Mouse (Mus musculus): ENCODE results near the gene U2af1. TPM values are rescaled to one million over a fixed set of nuclear protein-coding genes. Genes with fewer than 3 reads are reported as not detected.
A peak's percentile ranks its signal among the peaks of the same experiment; 100 is the strongest.

The U2af1 gene
- polyA plus RNA-seq, 1 experiment from 2014 or later = 234 TPM

- Histone ChIP-seq H3K27me3 (no peaks in the 10 kb centered on the region), H3K9me3 (no peaks in the 10 kb centered on the region), H3K4me2 (peak overlapping the region; percentile 80), H3K27ac (no peak overlapping the region), H3K9ac (peak overlapping the region; percentile 94), H3K4me1 (replicated peaks) (peaks cover 24% of the 10 kb centered on the region), H3K36me3 (peaks cover 35% of the 10 kb centered on the region), H3K4me3 (peak overlapping the region; percentile 74)
- 57% methylated on average over 12 of the region's 12 CpGs for WGBS
- ATAC-seq (ENCODE audit: low FRiP score) = no peak
Measured at GRCm38 (mm10) chr17:31657141-31657983, 1.3 kb downstream of the U2af1 start.

GRCm38 (mm10) chr17:31656682-31657081 lies 2.0 kb downstream of the U2af1 start:
- H3K4me3 ChIP-seq = no peak overlapping the region
- H3K4me1 ChIP-seq (replicated peaks) = peaks cover 24% of the 10 kb centered on the region
- H3K27ac ChIP-seq = no peak overlapping the region
- WGBS = 89% methylated on average over 5 of the region's 5 CpGs
- no peak overlapping the region for H3K9ac ChIP-seq
- no peaks in the 10 kb centered on the region for H3K9me3 ChIP-seq
- H3K4me2 ChIP-seq = peak overlapping the region; percentile 80; the same call in 1 of the 2 replicates
- ATAC-seq (ENCODE audit: low FRiP score) = no peak
- H3K27me3 ChIP-seq = no peaks in the 10 kb centered on the region
- peaks cover 42% of the 10 kb centered on the region for H3K36me3 ChIP-seq

GRCm38 (mm10) chr17:31655366-31655765 lies 3.3 kb downstream of the U2af1 start:
- H3K4me3 ChIP-seq = no peak overlapping the region
- ATAC-seq (ENCODE audit: low FRiP score) = no peak
- 85% methylated on average over 4 of the region's 4 CpGs for WGBS
- H3K4me2 ChIP-seq = no peak overlapping the region
- H3K36me3 ChIP-seq = peaks cover 55% of the 10 kb centered on the region
- peaks cover 24% of the 10 kb centered on the region for H3K4me1 ChIP-seq (replicated peaks)
- no peaks in the 10 kb centered on the region for H3K27me3 ChIP-seq
- no peak overlapping the region for H3K9ac ChIP-seq
- H3K27ac ChIP-seq = no peak overlapping the region
- no peaks in the 10 kb centered on the region for H3K9me3 ChIP-seq

- H3K4me1 ChIP-seq (replicated peaks) = peaks cover 19% of the 10 kb centered on the region
- H3K27me3 ChIP-seq = no peaks in the 10 kb centered on the region
- no peak overlapping the region for H3K4me3 ChIP-seq
- WGBS = 92% methylated on average over 6 of the region's 6 CpGs
- H3K9me3 ChIP-seq = no peaks in the 10 kb centered on the region
- peaks cover 76% of the 10 kb centered on the region for H3K36me3 ChIP-seq
- no peak for ATAC-seq (ENCODE audit: low FRiP score)
- no peak overlapping the region for H3K9ac ChIP-seq
- H3K27ac ChIP-seq = no peak overlapping the region
- H3K4me2 ChIP-seq = no peak overlapping the region
Measured at GRCm38 (mm10) chr17:31653277-31653676, 5.4 kb downstream of the U2af1 start.

- H3K4me1 ChIP-seq (replicated peaks) = peaks cover 12% of the 10 kb centered on the region
- H3K27ac ChIP-seq = no peak overlapping the region
- no peak for ATAC-seq (ENCODE audit: low FRiP score)
- WGBS = 93% methylated on average over 14 of the region's 14 CpGs
- H3K4me3 ChIP-seq = no peak overlapping the region
- H3K9me3 ChIP-seq = no peaks in the 10 kb centered on the region
- H3K27me3 ChIP-seq = no peaks in the 10 kb centered on the region
- H3K9ac ChIP-seq = no peak overlapping the region
- H3K4me2 ChIP-seq = no peak overlapping the region
- H3K36me3 ChIP-seq = peaks cover 87% of the 10 kb centered on the region
Measured at GRCm38 (mm10) chr17:31652152-31652551, 6.5 kb downstream of the U2af1 start.

- Histone ChIP-seq H3K9me3 (no peaks in the 10 kb centered on the region), H3K4me2 (no peak overlapping the region), H3K9ac (no peak overlapping the region), H3K27me3 (no peaks in the 10 kb centered on the region), H3K4me3 (no peak overlapping the region), H3K27ac (no peak overlapping the region), H3K4me1 (replicated peaks) (no peaks in the 10 kb centered on the region), H3K36me3 (peaks cover 66% of the 10 kb centered on the region)
- 94% methylated on average over 5 of the region's 5 CpGs for WGBS
- no peak for ATAC-seq (ENCODE audit: low FRiP score)
Measured at GRCm38 (mm10) chr17:31646199-31647002, 12.3 kb downstream of the U2af1 start.

GRCm38 (mm10) chr17:31642913-31643312 lies 15.8 kb downstream of the U2af1 start:
- no peak for ATAC-seq (ENCODE audit: low FRiP score)
- 71% methylated on average over 4 of the region's 4 CpGs for WGBS
- no peak overlapping the region for H3K27ac ChIP-seq
- no peak overlapping the region for H3K4me2 ChIP-seq
- H3K4me1 ChIP-seq (replicated peaks) = 0 out of 2 replicates have a peak, but pooled peaks cover 2% of the 10 kb centered on the region
- H3K9ac ChIP-seq = no peak overlapping the region
- no peaks in the 10 kb centered on the region for H3K9me3 ChIP-seq
- peaks cover 5% of the 10 kb centered on the region; the same call in 1 of the 2 replicates for H3K27me3 ChIP-seq
- no peak overlapping the region for H3K4me3 ChIP-seq
- peaks cover 31% of the 10 kb centered on the region for H3K36me3 ChIP-seq

GRCm38 (mm10) chr17:31642331-31642730 lies 16.4 kb downstream of the U2af1 start:
- WGBS = 43% methylated on average over 8 of the region's 8 CpGs

GRCm38 (mm10) chr17:31639651-31640050 lies 19.0 kb downstream of the U2af1 start:
- peaks cover 2% of the 10 kb centered on the region; the same call in 1 of the 2 replicates for H3K36me3 ChIP-seq
- no peak for ATAC-seq (ENCODE audit: low FRiP score)
- H3K4me2 ChIP-seq = no peak overlapping the region
- H3K4me1 ChIP-seq (replicated peaks) = peaks cover 22% of the 10 kb centered on the region
- H3K9me3 ChIP-seq = no peaks in the 10 kb centered on the region
- no peak overlapping the region for H3K4me3 ChIP-seq
- no peak overlapping the region for H3K27ac ChIP-seq
- H3K27me3 ChIP-seq = peaks cover 36% of the 10 kb centered on the region
- WGBS = 56% methylated on average over 4 of the region's 4 CpGs
- no peak overlapping the region for H3K9ac ChIP-seq

More at GRCm38 (mm10) chr17:31642331-31642730, 16.4 kb downstream of the U2af1 start:
- Histone ChIP-seq H3K4me2 (no peak overlapping the region), H3K27ac (no peak overlapping the region), H3K36me3 (peaks cover 25% of the 10 kb centered on the region), H3K4me1 (replicated peaks) (peaks cover 8% of the 10 kb centered on the region), H3K9me3 (no peaks in the 10 kb centered on the region), H3K9ac (no peak overlapping the region), H3K27me3 (peaks cover 10% of the 10 kb centered on the region), H3K4me3 (no peak overlapping the region)
- no peak for ATAC-seq (ENCODE audit: low FRiP score)

- WGBS = 59% methylated on average over 9 of the region's 9 CpGs
- H3K36me3 ChIP-seq = no peaks in the 10 kb centered on the region
Measured at GRCm38 (mm10) chr17:31637866-31638570, 20.7 kb downstream of the U2af1 start.

GRCm38 (mm10) chr17:31636942-31637811 lies 21.5 kb downstream of the U2af1 start, which contains the start of gene Cbs:
Cbs (minus strand) TSS chr17:31637238.
- WGBS = 2% methylated on average over 61 of the region's 61 CpGs
- Histone ChIP-seq H3K9ac (peak within 1 kb of the TSS; percentile 68), H3K4me2 (peak within 1 kb of the TSS; percentile 80), H3K4me1 (replicated peaks) (peaks cover 22% of the 10 kb centered on the region), H3K36me3 (no peaks in the 10 kb centered on the region), H3K27ac (peak within 1 kb of the TSS; percentile 76), H3K4me3 (peak within 1 kb of the TSS; percentile 52), H3K27me3 (peaks cover 36% of the 10 kb centered on the region), H3K9me3 (no peaks in the 10 kb centered on the region)
- ATAC-seq (ENCODE audit: low FRiP score) = peak; percentile 87

More at GRCm38 (mm10) chr17:31637866-31638570, 20.7 kb downstream of the U2af1 start:
- no peak overlapping the region; the same call in 1 of the 2 replicates for H3K4me2 ChIP-seq
- ATAC-seq (ENCODE audit: low FRiP score) = no peak
- H3K9ac ChIP-seq = no peak overlapping the region
- peaks cover 36% of the 10 kb centered on the region for H3K27me3 ChIP-seq
- H3K4me3 ChIP-seq = no peak overlapping the region
- peak overlapping the region; percentile 76 for H3K27ac ChIP-seq
- peaks cover 22% of the 10 kb centered on the region for H3K4me1 ChIP-seq (replicated peaks)
- H3K9me3 ChIP-seq = no peaks in the 10 kb centered on the region

All from hindbrain, embryonic 13.5 days (tissue).